Mouse (Mus musculus): ENCODE measurements around the gene Rasgef1a. TPM values are rescaled to one million over a fixed set of nuclear protein-coding genes. Genes with fewer than 3 reads are reported as not detected.

Rasgef1a gene
- total RNA-seq, 2 experiments from 2014 or later, result 88.6 to 89.3 TPM

GRCm38 (mm10) chr6:118022898-118023635 lies 11.8 kb downstream of the Rasgef1a start:
- DNase-seq (ENCODE audit: low spot score in 2 of 2), result no peak

- no peak for DNase-seq (ENCODE audit: low spot score in 2 of 2)
Observed at GRCm38 (mm10) chr6:118027036-118027435, 15.8 kb downstream of the Rasgef1a start.

DNA sequence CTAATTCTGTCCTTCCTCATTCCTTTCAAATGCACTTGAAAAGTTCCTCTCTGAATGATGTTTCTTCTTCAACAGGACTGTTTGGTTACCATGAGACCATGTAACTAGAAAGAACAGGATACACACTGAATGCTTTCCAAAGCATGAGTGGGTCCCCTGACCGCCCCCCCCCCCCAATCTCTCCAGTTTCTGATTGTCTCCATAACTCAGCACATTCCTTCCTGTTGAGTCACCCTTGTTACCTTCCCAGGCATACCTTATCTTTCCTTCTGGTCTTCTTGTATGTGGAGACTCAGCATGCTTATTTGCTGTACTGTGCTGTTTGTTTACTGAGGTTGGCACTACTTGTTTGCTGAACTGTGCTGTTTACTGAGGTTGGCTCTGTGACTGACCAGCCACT lies 20.2 kb downstream of the Rasgef1a start:
- no peak for DNase-seq (ENCODE audit: low spot score in 2 of 2)

GRCm38 (mm10) chr6:118035639-118036038 lies 24.4 kb downstream of the Rasgef1a start:
- DNase-seq (ENCODE audit: low spot score in 2 of 2), result no peak

- no peak for DNase-seq (ENCODE audit: low spot score in 2 of 2)
Observed at GRCm38 (mm10) chr6:118036118-118036805, 25.0 kb downstream of the Rasgef1a start.

- DNase-seq (ENCODE audit: low spot score in 2 of 2), result no peak
Observed at GRCm38 (mm10) chr6:118036866-118037265, 25.6 kb downstream of the Rasgef1a start.

- no peak for DNase-seq (ENCODE audit: low spot score in 2 of 2)
Observed at GRCm38 (mm10) chr6:118045180-118045579, 33.9 kb downstream of the Rasgef1a start.

DNA sequence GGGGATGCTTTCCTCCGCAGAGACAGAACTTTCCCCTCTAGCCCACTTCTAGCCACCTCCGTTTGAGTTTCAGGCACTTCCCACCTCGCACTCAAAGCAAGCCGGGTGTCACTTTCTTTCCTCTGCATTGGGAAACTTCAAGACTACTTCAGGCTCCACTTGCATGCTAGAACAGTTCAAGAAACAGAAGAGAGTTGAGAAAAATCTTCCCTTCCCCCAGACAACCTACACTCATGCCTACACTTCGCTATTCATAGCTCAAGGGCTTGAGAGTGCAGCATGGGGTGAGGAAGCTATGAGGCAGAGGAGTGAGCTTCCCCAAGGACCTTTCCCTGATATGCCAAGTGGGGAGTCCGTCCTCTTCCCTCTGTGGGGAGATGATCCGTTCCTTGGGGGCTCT lies 34.7 kb downstream of the Rasgef1a start:
- no peak for DNase-seq (ENCODE audit: low spot score in 2 of 2)

- no peak for DNase-seq (ENCODE audit: low spot score in 2 of 2)
Observed at GRCm38 (mm10) chr6:118046511-118046910, 35.3 kb downstream of the Rasgef1a start.

DNA sequence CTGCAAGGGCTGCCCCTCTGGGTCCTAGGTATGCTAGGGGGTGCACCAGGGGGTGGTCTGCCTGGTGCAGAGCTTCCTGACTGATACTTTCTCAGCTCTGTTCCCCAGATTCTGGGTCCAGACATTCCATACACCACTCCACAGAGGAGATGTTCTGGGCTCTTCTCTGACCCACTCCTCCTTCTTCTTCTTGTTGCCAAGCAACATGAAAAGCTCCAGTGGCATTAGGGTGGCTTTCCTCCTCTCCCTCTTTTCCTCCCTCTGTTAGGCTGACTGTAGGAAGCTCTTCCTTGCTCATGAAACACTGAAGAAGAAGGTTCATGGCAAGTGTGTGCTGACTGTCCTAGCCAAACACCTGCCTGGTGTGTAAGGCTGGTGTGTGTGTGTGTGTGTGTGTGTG lies 35.7 kb downstream of the Rasgef1a start:
- no peak for DNase-seq (ENCODE audit: low spot score in 2 of 2)

- DNase-seq (ENCODE audit: low spot score in 2 of 2), result no peak
Observed at GRCm38 (mm10) chr6:118047811-118048505, 36.7 kb downstream of the Rasgef1a start.

- no peak for DNase-seq (ENCODE audit: low spot score in 2 of 2)
Observed at GRCm38 (mm10) chr6:118049776-118050175, 38.5 kb downstream of the Rasgef1a start.

GRCm38 (mm10) chr6:118051474-118051873 lies 40.2 kb downstream of the Rasgef1a start:
- DNase-seq (ENCODE audit: low spot score in 2 of 2), result no peak

DNA sequence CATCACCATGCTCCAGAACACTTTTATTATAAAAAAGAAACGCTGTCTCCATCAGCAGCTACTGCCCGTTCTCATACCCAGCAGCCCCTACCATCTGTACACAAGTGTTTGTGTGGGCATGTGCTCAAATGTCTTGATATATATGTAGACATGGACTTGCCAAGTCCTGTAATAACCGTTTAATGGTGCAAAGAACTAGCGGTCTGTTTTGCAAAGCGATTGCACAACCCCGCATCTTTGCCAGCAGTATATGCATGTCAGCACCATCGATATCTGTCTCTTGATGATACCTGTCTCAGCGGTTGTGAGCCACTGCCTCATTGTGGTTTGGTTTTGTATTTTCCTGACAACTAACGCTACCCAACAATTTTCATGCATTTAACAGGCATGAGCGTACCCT lies 44.0 kb downstream of the Rasgef1a start:
- DNase-seq (ENCODE audit: low spot score in 2 of 2), result peak in 1 of 2 experiments; percentile 17

DNA sequence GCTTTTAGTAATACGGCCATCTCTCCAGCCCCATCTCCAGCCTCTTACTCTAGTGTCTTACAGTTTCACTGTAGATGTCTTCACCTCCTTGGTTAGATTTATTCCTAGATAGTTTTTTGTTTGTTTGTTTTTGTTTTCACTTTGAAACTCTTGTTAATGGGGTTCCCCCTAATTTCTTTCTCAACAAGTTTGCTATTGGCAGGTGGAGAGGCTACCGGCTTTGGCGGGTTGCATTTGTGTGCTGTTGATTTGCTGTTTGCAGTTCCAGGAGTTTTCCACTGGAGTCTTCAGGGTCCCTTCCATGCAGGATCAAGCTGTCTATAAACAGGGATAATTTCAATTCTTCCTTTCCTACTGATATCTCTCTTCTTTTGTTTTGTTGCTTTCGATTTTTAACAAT lies 50.0 kb downstream of the Rasgef1a start:
- DNase-seq (ENCODE audit: low spot score in 2 of 2), result no peak

- DNase-seq (ENCODE audit: low spot score in 2 of 2), result no peak
Observed at GRCm38 (mm10) chr6:118063266-118063665, 52.0 kb downstream of the Rasgef1a start.

DNA sequence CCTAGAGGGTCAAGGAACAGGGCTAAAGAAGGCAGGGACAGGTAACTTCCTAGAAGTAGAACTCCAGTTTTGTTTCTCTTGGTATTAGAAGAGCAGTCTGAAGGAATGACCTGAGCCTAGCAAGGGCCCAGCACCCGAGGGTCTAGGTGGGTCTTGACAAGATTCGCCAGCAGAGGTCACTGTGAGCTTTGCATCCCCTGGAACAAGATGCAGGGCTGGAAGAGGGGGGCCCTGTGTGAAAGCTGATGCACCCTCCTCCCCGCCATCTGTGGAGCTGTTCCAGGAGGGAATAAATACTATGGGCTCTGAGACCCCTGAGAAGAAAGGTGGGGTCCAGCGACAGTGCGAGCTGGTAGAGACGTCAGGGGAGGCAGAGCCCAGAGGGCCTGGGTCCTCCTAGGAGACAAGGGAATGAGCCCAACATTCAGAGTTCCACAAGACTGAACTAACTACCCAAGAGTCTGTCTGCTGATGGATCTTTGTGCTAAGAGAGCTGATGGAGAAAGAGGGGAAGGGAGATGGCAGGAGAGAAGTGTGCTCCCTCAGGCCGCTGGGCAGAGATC lies 53.8 kb downstream of the Rasgef1a start:
- DNase-seq (ENCODE audit: low spot score in 2 of 2), result peak; percentile 68 to 73

DNA sequence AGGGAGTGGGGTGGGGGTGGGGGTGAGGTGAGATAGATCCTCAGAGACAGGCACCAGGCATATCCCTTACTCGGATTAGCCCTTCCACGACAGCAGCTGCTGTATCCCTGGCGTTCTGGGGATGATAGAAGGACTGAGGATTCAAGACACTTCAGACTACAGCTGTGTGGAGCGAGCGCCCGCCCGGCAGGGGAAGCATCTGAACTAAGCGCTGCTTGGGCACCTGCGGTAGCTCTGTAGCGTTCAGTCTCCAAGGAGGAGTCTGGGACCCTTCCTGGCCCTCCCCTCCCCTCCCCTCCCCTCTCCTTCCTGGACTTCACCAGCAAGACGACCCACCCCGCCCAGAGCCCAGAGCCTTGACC lies 54.6 kb downstream of the Rasgef1a start:
- no peak for DNase-seq (ENCODE audit: low spot score in 2 of 2)

GRCm38 (mm10) chr6:118066199-118067081 lies 55.2 kb downstream of the Rasgef1a start:
- DNase-seq (ENCODE audit: low spot score in 2 of 2), result no peak

DNA sequence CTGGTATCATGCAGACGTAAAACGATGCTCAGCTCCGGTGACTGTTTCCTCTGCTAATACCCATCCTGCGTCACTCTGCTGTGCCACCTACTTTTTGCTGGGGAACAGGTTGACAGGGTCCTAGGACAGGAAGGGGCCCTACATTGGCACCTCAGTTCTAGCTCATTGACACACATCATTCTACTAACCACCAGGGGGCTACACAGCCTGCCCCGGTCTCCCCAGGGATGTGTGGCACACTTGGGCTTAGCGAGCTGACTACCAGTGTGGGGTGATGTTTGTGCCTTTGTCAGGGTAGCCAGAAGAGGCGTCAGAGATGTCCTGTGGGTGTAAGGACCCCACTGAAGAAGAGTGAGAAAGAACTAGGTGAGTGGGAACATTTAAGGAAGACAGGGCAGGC lies 56.5 kb downstream of the Rasgef1a start:
- no peak for DNase-seq (ENCODE audit: low spot score in 2 of 2)
